Mouse (Mus musculus) forebrain, embryonic 16.5 days (tissue): ENCODE measurements around the gene Ifitm2. TPM values are rescaled to one million over a fixed set of nuclear protein-coding genes. Genes with fewer than 3 reads are reported as not detected.

Experiments
- ATAC-seq: fragments of 200-750 bp; cut with Nextera tagmentation; 2 replicates; pipeline ENCODE4 v1.8.0; 2017; ENCODE audit warnings: mild to moderate bottlenecking, moderate library complexity
- H3K27ac ChIP-seq: fragments of 300-500 bp; sonication (generic); 2 replicates; pipeline ENCODE4 v1.5.1; 2014; ENCODE audit warnings: low read length, control low read depth
- H3K27me3 ChIP-seq: fragments of 300-500 bp; sonication (generic); replicated peaks from 2 replicates; pipeline ENCODE4 v1.6.1; 2014; ENCODE audit warnings: low read length; ENCODE audit not compliant: control insufficient read depth, insufficient read depth
- H3K36me3 ChIP-seq: fragments of 300-500 bp; sonication (generic); 2 replicates; pipeline ENCODE4 v1.6.1; 2014; ENCODE audit not compliant: control insufficient read depth, insufficient read depth
- H3K4me1 ChIP-seq: fragments of 300-500 bp; sonication (generic); replicated peaks from 2 replicates; pipeline ENCODE4 v1.6.1; 2014; ENCODE audit warnings: low read length; ENCODE audit not compliant: control insufficient read depth, insufficient read depth
- H3K4me2 ChIP-seq: fragments of 300-500 bp; sonication (generic); 2 replicates; pipeline ENCODE4 v1.6.1; 2014; ENCODE audit warnings: mild to moderate bottlenecking, low read length, control low read depth
- H3K4me3 ChIP-seq: fragments of 300-500 bp; sonication (generic); replicated peaks from 2 replicates; pipeline ENCODE4 v1.5.1; 2014; ENCODE audit warnings: mild to moderate bottlenecking, low read length, control low read depth
- H3K9ac ChIP-seq: fragments of 300-500 bp; sonication (generic); replicated peaks from 2 replicates; pipeline ENCODE4 v1.6.1; 2014; ENCODE audit warnings: low read depth, low read length, control low read depth
- H3K9me3 ChIP-seq: fragments of 300-500 bp; sonication (generic); 2 replicates; pipeline ENCODE4 v1.6.1; 2016; ENCODE audit warnings: low read length; ENCODE audit not compliant: control insufficient read depth
- WGBS: fragments of 180-500 bp; shearing (Covaris S2); extraction: QIAGEN DNeasy Blood & Tissue Kit; methylation state at CpG from one replicate; pipeline ENCODE4 v1.1.7; 2014; 5-methylcytosine and 5-hydroxymethylcytosine counted together
- polyA plus RNA-seq: library from polyadenylated mRNA; unstranded; fragments of >200 nt; fragmentation: Nextera tagmentation; extraction: Ambion mirVana; gene quantifications from 2 replicates; pipeline ENCODE4 v1.2.1, GENCODE M21; 2015

Ifitm2 gene
- polyA plus RNA-seq, 1 experiment from 2014 or later = 126 TPM

DNA sequence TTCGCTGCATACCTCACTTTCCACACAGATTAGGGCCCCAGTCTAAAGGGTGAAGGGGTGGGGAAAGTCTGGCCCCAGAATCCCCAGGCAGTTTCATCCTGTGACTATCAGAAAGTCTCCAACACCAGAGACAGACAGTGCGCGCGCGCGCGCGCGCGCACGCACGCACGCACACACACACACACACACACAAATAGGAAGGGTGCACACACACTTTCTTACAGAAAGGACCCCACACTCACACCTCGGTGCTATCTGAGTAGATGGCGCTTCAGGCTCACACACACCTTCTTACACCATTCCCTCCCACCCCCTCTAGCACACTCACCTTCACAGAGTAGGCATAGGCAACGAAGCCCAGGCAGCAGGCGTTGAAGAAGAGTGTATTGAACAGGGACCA lies 445 bp downstream of the Ifitm2 start:
- no peak overlapping the region for H3K27ac ChIP-seq
- H3K4me1 ChIP-seq = peaks cover 8% of the 10 kb centered on the region
- no peaks in the 10 kb centered on the region for H3K9me3 ChIP-seq
- peak overlapping the region; percentile 39 for H3K9ac ChIP-seq
- peak overlapping the region; percentile 36 for H3K4me3 ChIP-seq
- no peaks in the 10 kb centered on the region for H3K36me3 ChIP-seq
- H3K4me2 ChIP-seq = peak overlapping the region; percentile 50
- 9% methylated on average over 17 of the region's 17 CpGs for WGBS
- 0 out of 2 replicates have a peak, but pooled peaks have one; percentile 20 for ATAC-seq
- H3K27me3 ChIP-seq = 0 out of 2 replicates have a peak, but pooled peaks cover 2% of the 10 kb centered on the region

DNA sequence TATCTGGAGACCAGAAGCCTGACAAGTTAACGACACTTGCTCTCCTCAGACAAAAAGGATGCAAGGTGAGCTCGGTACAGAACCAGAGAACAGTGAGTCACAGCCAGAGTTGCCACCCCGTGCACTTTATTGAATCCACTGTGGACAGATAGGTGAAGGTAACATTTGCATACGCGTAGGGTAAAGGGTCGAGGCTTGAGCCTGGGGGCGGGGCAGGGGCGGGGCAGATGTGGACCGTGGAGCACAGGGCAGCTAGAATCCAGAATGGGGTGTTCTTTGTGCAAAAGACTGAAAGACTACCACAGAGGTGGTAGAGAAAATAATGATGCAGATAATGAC lies 1.1 kb downstream of the Ifitm2 start:
- no peak for ATAC-seq
- H3K4me2 ChIP-seq = peak overlapping the region; percentile 50
- H3K36me3 ChIP-seq = no peaks in the 10 kb centered on the region
- peaks cover 8% of the 10 kb centered on the region for H3K4me1 ChIP-seq
- 12% methylated on average over 9 of the region's 9 CpGs for WGBS
- H3K4me3 ChIP-seq = peak overlapping the region; percentile 36
- 0 out of 2 replicates have a peak, but pooled peaks cover 2% of the 10 kb centered on the region for H3K27me3 ChIP-seq
- no peaks in the 10 kb centered on the region for H3K9me3 ChIP-seq
- no peak overlapping the region for H3K9ac ChIP-seq
- H3K27ac ChIP-seq = no peak overlapping the region

DNA sequence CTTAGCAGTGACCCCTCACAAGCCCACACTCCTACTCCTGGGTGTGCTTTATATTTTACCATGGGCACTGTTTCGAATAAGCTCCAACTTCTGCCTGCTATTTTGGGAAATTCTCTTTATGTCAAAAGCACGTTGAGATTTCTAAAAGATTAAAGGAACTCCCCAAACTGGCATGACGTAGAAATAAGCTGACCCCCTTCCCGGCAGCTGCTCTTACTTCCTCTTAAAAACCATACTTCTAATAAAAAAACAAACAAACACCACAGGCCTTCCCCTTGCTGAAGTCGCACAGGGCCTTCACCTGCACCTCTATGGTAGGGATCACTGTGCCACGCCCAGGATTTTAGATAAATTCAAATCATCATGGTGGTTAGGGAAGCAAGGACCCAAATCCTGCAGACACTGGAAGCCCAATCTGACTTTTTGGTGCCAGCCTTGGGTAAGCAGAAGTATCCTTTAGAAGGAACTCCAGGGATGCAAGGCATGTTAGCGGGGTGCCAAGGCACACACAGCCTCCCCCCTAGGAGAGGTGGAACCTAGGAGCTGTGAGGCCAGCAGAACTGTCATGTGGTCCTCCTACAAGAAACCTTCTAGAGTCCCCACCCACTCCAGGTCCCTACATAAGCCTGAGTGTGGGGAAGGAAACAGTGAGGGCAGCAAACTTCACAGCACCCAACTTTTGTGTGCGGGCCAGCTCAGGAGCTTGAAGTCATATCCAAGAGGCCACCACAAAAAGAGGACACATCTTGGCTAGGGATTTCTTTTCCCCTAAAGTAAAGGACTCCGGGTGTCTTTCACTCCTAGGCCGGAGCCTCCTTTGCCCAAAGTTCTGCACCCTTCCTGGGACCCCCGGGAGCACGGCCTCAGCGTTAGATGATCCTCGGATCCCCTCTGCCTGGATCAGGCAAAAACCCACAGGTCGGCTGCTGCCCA lies 1.7 kb downstream of the Ifitm2 start:
- H3K9me3 ChIP-seq = no peaks in the 10 kb centered on the region
- H3K9ac ChIP-seq = no peak overlapping the region
- WGBS = 70% methylated on average over 15 of the region's 15 CpGs
- H3K4me3 ChIP-seq = peak overlapping the region; percentile 36; the same call in 1 of the 2 replicates
- no peak overlapping the region for H3K27ac ChIP-seq
- 0 out of 2 replicates have a peak, but pooled peaks cover 2% of the 10 kb centered on the region for H3K27me3 ChIP-seq
- H3K4me2 ChIP-seq = peak overlapping the region; percentile 50
- no peaks in the 10 kb centered on the region for H3K36me3 ChIP-seq
- ATAC-seq = no peak
- H3K4me1 ChIP-seq = peaks cover 5% of the 10 kb centered on the region; the same call in 1 of the 2 replicates

DNA sequence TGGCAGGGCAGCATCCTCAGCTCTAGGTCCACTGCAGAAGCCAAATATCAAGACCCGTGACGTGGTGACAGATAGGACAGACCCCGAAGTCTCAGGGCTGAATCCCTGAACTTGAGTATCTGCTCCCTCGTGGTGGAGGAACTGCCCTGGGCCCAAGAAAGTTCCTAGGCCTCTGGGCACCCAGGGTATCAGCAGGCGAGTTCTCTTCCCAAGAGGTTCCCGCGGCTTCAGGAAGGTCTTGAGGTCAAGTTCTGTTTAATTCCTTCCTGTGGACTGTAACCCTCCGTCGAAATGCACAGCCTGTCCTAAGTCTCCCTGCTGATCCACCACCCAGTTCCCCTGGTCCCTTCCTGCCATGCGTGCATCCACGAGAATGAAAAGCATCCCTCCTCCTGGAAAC lies 2.7 kb downstream of the Ifitm2 start:
- Histone ChIP-seq H3K27ac (no peak overlapping the region), H3K4me2 (no peak overlapping the region), H3K9me3 (no peaks in the 10 kb centered on the region), H3K4me1 (peaks cover 5% of the 10 kb centered on the region; the same call in 1 of the 2 replicates), H3K4me3 (no peak overlapping the region), H3K9ac (no peak overlapping the region), H3K27me3 (no peaks in the 10 kb centered on the region), H3K36me3 (no peaks in the 10 kb centered on the region)
- WGBS = 92% methylated on average over 11 of the region's 11 CpGs
- ATAC-seq = no peak

DNA sequence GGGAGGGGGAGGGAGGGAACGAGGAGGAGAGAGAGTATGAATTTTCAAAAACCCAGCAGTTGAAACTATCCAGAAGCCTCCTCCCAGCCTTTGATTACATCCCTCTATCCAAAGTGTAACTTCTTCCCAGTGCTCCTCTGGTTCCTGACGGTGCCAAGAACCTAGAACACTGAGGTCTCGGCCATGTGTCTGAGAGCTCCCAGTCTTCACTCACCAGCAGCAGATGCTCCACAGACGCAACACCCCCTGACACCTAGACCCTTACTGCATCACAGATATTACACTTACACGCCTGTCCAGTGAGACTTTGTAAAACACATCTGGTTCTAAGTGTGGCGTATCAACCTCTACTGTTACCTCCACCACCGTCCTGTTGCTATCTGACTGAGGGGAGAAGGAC lies 3.3 kb downstream of the Ifitm2 start:
- Histone ChIP-seq H3K4me3 (no peak overlapping the region), H3K36me3 (no peaks in the 10 kb centered on the region), H3K4me2 (no peak overlapping the region), H3K27me3 (no peaks in the 10 kb centered on the region), H3K9me3 (no peaks in the 10 kb centered on the region), H3K9ac (no peak overlapping the region), H3K27ac (no peak overlapping the region), H3K4me1 (peaks cover 5% of the 10 kb centered on the region; the same call in 1 of the 2 replicates)
- WGBS = 89% methylated on average over 7 of the region's 7 CpGs
- no peak for ATAC-seq

DNA sequence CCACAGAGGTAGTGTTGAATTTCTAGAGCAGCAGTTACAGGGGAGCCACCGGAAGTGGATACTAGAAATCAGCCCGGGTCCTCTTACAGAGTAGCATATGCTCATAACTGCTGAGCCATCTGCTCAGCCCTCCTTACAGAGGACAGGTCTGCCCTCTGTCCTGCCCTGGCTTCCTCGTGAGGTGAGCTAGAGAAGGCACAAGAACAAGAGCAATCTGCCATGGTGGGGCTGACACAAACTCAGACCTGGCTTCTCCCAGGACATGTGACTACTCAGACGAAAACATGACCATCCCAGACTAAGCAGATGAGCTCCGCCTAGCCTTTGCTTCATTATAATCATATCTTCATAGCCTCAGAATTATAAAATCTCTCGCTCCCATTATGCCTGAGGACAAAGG lies 4.0 kb downstream of the Ifitm2 start:
- Histone ChIP-seq H3K9me3 (no peaks in the 10 kb centered on the region), H3K4me2 (no peak overlapping the region), H3K4me3 (no peak overlapping the region), H3K4me1 (peaks cover 5% of the 10 kb centered on the region; the same call in 1 of the 2 replicates), H3K27ac (no peak overlapping the region), H3K27me3 (no peaks in the 10 kb centered on the region), H3K9ac (no peak overlapping the region), H3K36me3 (no peaks in the 10 kb centered on the region)
- no peak for ATAC-seq
- 81% methylated on average over 6 of the region's 6 CpGs for WGBS

DNA sequence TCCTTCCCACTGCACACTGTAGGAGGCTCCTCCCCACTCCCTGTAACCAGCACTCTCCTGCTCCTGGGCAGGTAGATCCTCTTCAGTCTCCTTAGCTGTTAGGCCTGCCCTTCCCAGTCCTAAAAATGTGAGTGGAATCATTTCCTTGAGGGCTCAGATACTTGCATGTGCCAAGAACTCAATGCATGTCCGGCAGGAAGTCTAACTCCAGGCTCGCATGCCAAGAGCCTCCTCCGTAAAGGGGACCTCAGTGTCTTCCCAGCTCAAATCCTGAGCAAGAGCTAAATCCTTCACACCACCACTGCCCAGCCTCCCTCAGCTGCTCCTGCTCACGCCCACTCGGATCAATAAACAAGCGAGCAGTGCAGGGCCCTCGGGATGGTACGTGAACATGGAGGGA lies 4.7 kb downstream of the Ifitm2 start:
- Histone ChIP-seq H3K27ac (no peak overlapping the region), H3K4me2 (no peak overlapping the region), H3K27me3 (no peaks in the 10 kb centered on the region), H3K9me3 (no peaks in the 10 kb centered on the region), H3K4me3 (no peak overlapping the region), H3K36me3 (no peaks in the 10 kb centered on the region), H3K4me1 (peaks cover 5% of the 10 kb centered on the region; the same call in 1 of the 2 replicates), H3K9ac (no peak overlapping the region)
- 66% methylated on average over 8 of the region's 8 CpGs for WGBS
- no peak for ATAC-seq

DNA sequence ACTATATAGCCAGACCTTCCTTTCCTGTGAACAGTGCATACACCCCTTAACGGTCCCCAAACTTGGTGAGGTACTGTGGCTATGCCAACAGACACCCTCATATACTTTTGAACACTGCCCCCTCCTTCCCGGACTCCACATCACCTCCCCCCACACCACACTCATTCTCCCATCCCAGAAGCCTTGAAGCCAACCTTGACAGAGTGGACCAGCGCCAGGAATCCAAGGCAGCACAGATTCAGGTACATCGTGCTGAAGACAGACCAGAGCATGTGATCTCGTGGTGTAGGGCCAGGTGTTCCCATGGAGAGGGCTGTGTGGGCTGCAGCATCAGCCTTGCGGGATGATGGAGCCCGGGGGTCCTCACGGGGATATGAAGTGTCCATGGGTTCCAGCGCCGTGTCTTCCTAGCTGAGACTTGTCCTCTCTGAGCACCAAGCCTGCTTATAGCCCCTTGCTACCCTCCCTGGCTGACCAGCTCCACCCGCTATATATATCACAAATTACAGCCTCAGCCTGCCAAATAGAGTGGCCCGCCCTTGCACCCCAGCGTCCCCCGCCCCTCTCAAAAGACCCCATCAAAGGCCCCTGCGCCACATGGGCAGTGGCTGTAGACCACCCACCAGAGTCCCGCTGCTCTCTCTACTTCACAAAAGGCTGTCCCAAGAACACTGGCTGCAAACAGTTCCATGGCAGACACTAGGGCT lies 5.8 kb downstream of the Ifitm2 start, which contains the start of gene Ifitm5:
TSS of gene Ifitm5 (minus strand) at position 468 of the 707 bp plus-strand sequence.
- 0 out of 2 replicates have a peak, but pooled peaks cover under 1% of the 10 kb centered on the region for H3K4me1 ChIP-seq
- no peak within 1 kb of the TSS for H3K4me3 ChIP-seq
- H3K9me3 ChIP-seq = no peaks in the 10 kb centered on the region
- H3K36me3 ChIP-seq = no peaks in the 10 kb centered on the region
- H3K9ac ChIP-seq = no peak within 1 kb of the TSS
- no peaks in the 10 kb centered on the region for H3K27me3 ChIP-seq
- ATAC-seq = no peak
- no peak within 1 kb of the TSS for H3K27ac ChIP-seq
- WGBS = 71% methylated on average over 16 of the region's 16 CpGs
- no peak within 1 kb of the TSS for H3K4me2 ChIP-seq

DNA sequence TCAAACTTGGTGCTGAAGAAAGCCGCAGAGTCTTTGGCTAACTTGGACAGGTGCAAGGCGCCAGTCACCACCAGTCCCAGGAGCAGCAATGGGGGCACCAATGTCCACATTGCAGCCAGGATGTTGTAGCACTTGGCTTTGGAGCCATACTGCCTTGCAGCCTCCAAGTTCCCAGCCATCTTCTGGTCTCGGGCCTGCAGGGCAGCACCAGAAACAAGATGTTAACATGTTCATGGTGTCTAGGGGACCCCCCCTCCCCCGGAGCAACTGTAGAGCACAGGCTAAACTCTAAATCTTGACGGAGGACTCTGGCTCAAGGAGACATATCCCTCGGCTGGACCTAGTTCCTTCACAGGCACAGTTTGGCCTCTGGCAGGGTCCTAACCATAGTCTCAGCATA lies 6.5 kb downstream of the Ifitm2 start:
- H3K9me3 ChIP-seq = no peaks in the 10 kb centered on the region
- no peak overlapping the region for H3K4me3 ChIP-seq
- ATAC-seq = no peak
- no peaks in the 10 kb centered on the region for H3K27me3 ChIP-seq
- no peak overlapping the region for H3K27ac ChIP-seq
- no peaks in the 10 kb centered on the region for H3K4me1 ChIP-seq
- H3K9ac ChIP-seq = no peak overlapping the region
- H3K36me3 ChIP-seq = no peaks in the 10 kb centered on the region
- no peak overlapping the region for H3K4me2 ChIP-seq
- 90% methylated on average over 6 of the region's 6 CpGs for WGBS
